Mouse (Mus musculus) embryonic fibroblast, embryonic 13.5 days (primary cell): ENCODE results near the gene Umodl1.

Source experiments
- CTCF ChIP-seq: IDR thresholded peaks from 2 replicates; pipeline ENCODE4 v1.5.1; 2011; ENCODE audit warnings: mild to moderate bottlenecking, control low read depth, low read length, moderate library complexity, borderline replicate concordance; ENCODE audit not compliant: insufficient read depth
- POLR2A ChIP-seq: IDR thresholded peaks from 2 replicates; pipeline ENCODE4 v1.6.1; 2011; ENCODE audit warnings: low read depth, mild to moderate bottlenecking, control low read depth, low read length, moderate library complexity

- TF ChIP-seq CTCF (no peak), POLR2A (no peak)
Observed at GRCm38 (mm10) chr17:31033251-31033650, 78.8 kb downstream of the Umodl1 start.
